Mouse (Mus musculus) kidney, postnatal 10 days (tissue): ENCODE data around the gene Gng12.
"Not testable (repeated sequence)": the region's sequence is repeated elsewhere in the genome, so short reads cannot be mapped to it uniquely, and the experiment has no call there.

Source experiments
- DNase-seq: peaks from one replicate; pipeline ENCODE4 v3.0.0; 2021; ENCODE audit warnings: mixed read lengths

Gng12 gene

GRCm38 (mm10) chr6:67030846-67031245, 134.6 kb downstream of the Gng12 start:
- no peak for DNase-seq

GRCm38 (mm10) chr6:67032551-67032950, 136.4 kb downstream of the Gng12 start:
- DNase-seq: not testable (repeated sequence)

- DNase-seq: not testable (repeated sequence)
These were observed 136.8 kb downstream of the Gng12 start for GRCm38 (mm10) chr6:67032972-67033371.

DNA sequence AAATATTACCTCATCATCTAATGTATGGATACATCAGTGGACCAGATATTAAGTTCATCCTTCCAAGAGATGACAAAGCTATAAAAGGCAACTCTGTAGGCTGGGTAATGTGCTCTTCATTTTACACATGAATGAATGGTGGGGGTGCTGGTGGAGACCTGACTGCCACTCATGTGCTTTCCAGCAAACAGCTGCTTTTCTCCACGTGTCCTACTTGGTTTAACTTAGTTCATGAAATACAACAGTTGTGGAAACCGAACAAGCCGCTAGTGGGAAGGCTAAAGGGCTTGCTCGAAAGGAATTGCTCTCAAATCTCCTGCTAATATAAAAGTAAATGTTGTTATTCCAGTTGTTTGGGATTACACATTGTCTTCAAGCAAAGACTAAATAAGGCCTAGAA, 137.4 kb downstream of the Gng12 start:
- no peak for DNase-seq

- DNase-seq: no peak
These were observed 138.3 kb downstream of the Gng12 start for GRCm38 (mm10) chr6:67034331-67035130.

- DNase-seq: peak; percentile 38
These were observed 139.4 kb downstream of the Gng12 start for GRCm38 (mm10) chr6:67035388-67036299.

DNA sequence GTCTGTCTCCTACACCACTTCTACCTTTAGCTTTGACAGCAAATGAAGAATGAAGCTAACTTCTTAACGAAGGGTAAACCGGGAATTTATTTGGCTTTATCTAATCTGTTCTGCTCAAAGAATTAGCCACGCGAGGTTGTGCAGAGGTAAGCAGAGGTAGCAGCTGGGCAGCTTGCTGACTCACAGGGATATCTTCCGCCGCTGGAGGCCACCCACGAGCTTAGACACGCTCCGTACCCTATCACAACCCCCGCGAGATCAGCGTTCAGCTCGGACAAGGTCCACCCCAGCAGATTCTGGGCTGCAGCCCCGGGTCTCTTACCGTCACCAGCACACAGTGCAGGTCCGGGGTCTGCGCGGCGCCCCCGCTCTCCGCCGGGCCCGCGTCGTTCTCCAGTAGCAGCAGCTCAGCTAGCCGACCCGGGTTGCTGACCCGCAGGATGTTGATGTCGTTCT, 140.2 kb downstream of the Gng12 start:
- peak; percentile 92 for DNase-seq

DNA sequence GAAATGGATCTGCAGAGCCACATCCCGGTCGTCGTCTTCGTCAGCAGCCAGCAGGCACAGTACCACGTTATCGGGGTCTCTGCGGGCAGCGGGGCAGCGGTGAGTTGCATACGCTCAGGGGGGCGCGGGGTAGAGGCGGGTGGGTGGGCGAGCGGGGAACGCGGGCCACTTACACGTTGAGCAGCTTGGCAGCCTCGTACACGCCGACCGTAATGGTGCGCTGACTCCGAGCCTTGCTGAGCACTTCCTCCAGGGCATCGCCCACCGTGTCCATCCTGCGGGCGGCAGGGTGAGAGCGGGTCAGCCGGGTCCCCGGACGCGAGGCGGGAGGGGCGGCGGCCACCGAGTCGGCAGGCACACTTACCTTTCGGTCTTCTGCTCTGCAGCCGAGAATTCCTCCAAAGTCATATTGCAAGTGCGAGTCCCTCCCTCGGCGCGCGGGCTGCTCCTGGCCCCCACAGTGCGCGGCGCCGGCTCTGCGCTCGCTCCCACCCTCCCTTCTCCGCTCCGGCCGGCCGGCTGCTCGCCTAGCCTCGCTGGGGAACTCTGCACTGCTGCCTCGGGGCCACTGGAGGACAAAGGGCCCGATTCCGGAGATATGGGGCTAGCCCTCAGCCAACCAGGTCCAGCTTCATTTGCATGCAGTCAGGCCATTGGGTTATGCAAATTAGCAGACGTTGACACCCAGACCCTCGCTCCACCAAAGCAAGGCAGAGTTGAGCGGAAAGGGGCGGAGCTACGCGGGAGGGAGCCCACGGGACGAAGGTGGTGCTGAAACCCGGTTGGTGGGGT, 140.8 kb downstream of the Gng12 start, which contains the start of gene Gadd45a:
Gene Gadd45a (minus strand): TSS at position 621 of the 792 bp plus-strand sequence.
- DNase-seq: peak; percentile 96

- DNase-seq: no peak
These were observed 142.8 kb downstream of the Gng12 start for GRCm38 (mm10) chr6:67038964-67039363.

GRCm38 (mm10) chr6:67040904-67041410, 144.8 kb downstream of the Gng12 start:
- no peak for DNase-seq

DNA sequence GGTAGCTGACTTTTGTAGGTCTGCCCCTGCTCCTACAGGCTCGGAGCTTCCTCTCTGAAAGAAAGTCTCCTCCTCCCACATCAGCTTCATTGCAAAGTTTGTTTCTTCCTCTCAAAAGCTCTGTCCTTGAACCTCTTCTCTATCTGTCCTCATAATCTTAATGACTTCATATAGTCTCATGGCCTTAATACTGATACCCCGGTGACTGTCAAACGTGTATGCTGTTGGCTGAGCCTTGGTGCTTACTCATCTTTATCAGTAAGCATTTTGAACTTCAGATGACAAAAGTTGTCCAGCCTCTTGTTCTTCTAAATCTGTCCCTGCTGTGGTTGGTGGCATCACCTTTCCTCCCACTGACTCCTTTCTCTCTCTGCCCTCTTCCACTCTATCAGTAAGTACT, 149.2 kb downstream of the Gng12 start:
- no peak for DNase-seq

GRCm38 (mm10) chr6:67046937-67047336, 150.7 kb downstream of the Gng12 start:
- no peak for DNase-seq

- DNase-seq: no peak
These were observed 152.0 kb downstream of the Gng12 start for GRCm38 (mm10) chr6:67048052-67048691.

DNA sequence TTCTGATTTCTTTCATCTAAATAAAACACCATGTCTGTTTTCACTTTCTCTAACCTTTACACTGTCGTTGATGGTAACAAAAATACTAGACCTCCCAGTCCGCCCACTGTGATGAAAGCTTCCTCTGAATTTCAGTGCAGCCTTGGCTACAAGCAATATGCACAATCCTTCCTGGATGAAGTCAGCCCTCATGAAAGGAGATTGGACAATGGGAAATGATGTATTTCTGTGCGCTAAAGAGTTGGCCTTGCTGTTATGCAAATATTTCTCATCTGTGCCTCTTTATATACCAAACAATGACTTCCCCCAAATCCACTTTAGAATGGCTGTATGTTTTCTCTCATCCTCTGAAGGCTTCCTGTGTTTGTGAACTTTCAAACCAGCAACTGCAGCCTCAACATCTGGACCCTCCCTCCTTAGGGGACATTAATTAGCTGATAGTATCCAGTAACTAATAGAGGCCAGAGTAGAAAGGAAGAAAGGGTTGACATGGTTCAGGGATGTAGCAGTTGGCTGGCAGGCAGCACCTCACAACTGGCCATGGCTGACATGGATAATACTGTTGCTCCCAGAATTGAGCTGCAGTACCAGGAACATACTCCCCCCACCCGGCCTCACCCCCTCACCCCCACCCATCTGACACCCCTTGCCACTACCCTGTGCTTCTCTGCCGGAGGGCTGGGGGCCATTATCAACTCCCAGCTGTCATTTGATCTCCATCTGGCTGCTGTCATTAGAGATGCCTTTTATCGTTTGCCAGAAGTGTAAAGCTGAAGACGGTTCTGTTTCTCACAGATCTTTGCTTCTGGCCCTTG, 152.9 kb downstream of the Gng12 start:
- no peak for DNase-seq

DNA sequence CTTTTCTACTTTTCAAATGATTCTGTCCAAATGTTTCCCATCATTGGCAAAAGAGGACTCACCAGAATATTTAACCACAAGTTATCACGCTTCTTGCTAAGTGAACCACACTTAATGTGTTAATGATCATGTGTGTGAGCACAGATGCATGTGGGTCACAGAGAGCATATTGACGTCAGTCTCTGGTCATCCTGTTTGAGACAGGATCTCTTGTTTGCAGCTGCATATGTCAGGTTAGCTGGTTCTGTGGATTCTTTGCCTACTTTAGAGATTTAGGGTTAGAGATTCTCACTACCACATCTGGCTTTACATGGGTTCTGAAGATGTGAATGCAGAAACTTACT, 153.5 kb downstream of the Gng12 start:
- no peak for DNase-seq

- DNase-seq: no peak
These were observed 153.9 kb downstream of the Gng12 start for GRCm38 (mm10) chr6:67050063-67050462.

DNA sequence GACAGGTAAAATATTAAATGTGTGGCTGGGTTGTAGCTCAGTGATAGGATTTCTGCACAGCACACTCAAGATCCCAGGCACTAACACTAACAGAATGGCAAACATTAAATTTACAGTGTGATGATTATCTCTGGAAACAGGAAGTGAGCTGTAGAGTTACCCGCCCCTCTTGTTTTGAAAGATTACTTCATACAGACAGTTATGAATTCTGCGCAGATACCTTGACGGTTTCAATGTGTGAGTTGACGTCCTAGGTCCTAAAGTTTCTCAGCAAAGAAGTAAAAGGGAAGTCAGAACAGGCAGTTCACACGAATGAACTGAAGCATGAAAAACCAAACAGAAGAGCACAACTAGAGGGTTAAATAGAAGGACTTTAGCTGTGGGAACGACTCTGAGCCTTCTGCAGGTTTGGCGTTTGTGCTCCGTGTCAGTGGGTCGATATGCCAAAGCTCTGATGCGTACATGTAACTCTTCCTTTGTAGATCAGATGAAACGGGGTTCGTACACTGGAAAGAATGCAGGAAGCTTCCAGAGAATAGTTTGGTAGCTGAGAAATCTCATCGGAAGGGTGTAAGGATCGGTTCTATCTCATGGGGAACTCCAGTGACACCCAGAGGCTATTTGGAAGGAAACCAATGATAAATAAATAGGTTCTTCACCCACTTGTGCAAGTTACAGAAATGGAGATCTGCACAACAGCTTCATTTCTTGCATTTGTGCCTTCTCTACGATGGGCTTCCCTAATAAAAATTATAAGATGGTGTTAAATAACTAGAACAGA, 160.1 kb downstream of the Gng12 start:
- no peak for DNase-seq

- DNase-seq: no peak
These were observed 160.8 kb downstream of the Gng12 start for GRCm38 (mm10) chr6:67056889-67057564.

GRCm38 (mm10) chr6:67057574-67057973, 161.4 kb downstream of the Gng12 start:
- no peak for DNase-seq
